Mouse (Mus musculus): ENCODE data around the gene Ube2s. TPM values are rescaled to one million over a fixed set of nuclear protein-coding genes. Genes with fewer than 3 reads are reported as not detected.
A peak's percentile ranks its signal among the peaks of the same experiment; 100 is the strongest.

Gene Ube2s
- polyA plus RNA-seq, 1 experiment from 2014 or later = 283 TPM

GRCm38 (mm10) chr7:4792278-4793212, 19.8 kb downstream of the Ube2s start, which contains the start of gene Rpl28:
Rpl28 (plus strand) TSS chr7:4792874.
- ATAC-seq (replicated peaks; ENCODE audit: insufficient number of reproducible peaks, insufficient read depth, low FRiP score, low read depth) = peak; percentile 89
- Histone ChIP-seq H3K9ac (peak within 1 kb of the TSS; percentile 95), H3K4me2 (peak within 1 kb of the TSS; percentile 75), H3K9me3 (replicated peaks) (no peaks in the 10 kb centered on the region), H3K4me3 (peak within 1 kb of the TSS; percentile 95), H3K27me3 (no peaks in the 10 kb centered on the region), H3K36me3 (peaks cover 36% of the 10 kb centered on the region), H3K4me1 (replicated peaks) (peaks cover 24% of the 10 kb centered on the region), H3K27ac (peak within 1 kb of the TSS; percentile 97)
- WGBS = 1% methylated on average over 54 of the region's 54 CpGs

GRCm38 (mm10) chr7:4789436-4789935, 22.9 kb downstream of the Ube2s start, which contains the start of gene Tmem238:
Tmem238 (minus strand) TSS chr7:4789656.
- Histone ChIP-seq H3K36me3 (peaks cover 6% of the 10 kb centered on the region), H3K4me2 (peak within 1 kb of the TSS; percentile 94), H3K4me3 (peak within 1 kb of the TSS; percentile 63), H3K9ac (peak within 1 kb of the TSS; percentile 78), H3K4me1 (replicated peaks) (peaks cover 22% of the 10 kb centered on the region), H3K27me3 (no peaks in the 10 kb centered on the region), H3K9me3 (replicated peaks) (no peaks in the 10 kb centered on the region), H3K27ac (peak within 1 kb of the TSS; percentile 57)
- ATAC-seq (replicated peaks; ENCODE audit: insufficient number of reproducible peaks, insufficient read depth, low FRiP score, low read depth) = no peak
- 8% methylated on average over 40 of the region's 40 CpGs for WGBS

GRCm38 (mm10) chr7:4788499-4789435, 23.6 kb downstream of the Ube2s start:
- ATAC-seq (replicated peaks; ENCODE audit: insufficient number of reproducible peaks, insufficient read depth, low FRiP score, low read depth) = peak; percentile 47
- peak overlapping the region; percentile 78 for H3K9ac ChIP-seq
- H3K4me1 ChIP-seq (replicated peaks) = peaks cover 16% of the 10 kb centered on the region
- H3K4me2 ChIP-seq = peak overlapping the region; percentile 94
- no peaks in the 10 kb centered on the region for H3K36me3 ChIP-seq
- H3K9me3 ChIP-seq (replicated peaks) = no peaks in the 10 kb centered on the region
- peak overlapping the region; percentile 57 for H3K27ac ChIP-seq
- peaks cover 4% of the 10 kb centered on the region; the same call in 1 of the 2 replicates for H3K27me3 ChIP-seq
- WGBS = 1% methylated on average over 64 of the region's 64 CpGs
- peak overlapping the region; percentile 63 for H3K4me3 ChIP-seq

- Histone ChIP-seq H3K9ac (no peak overlapping the region), H3K27me3 (peaks cover 37% of the 10 kb centered on the region), H3K36me3 (no peaks in the 10 kb centered on the region), H3K4me3 (no peak overlapping the region), H3K4me1 (replicated peaks) (peaks cover 6% of the 10 kb centered on the region), H3K4me2 (no peak overlapping the region), H3K9me3 (replicated peaks) (no peaks in the 10 kb centered on the region), H3K27ac (no peak overlapping the region)
- no peak for ATAC-seq (replicated peaks; ENCODE audit: insufficient number of reproducible peaks, insufficient read depth, low FRiP score, low read depth)
- WGBS = 71% methylated on average over 14 of the region's 14 CpGs
These were observed 28.6 kb downstream of the Ube2s start for GRCm38 (mm10) chr7:4783667-4784268.

- H3K4me2 ChIP-seq = no peak within 1 kb of the TSS
- H3K36me3 ChIP-seq = no peaks in the 10 kb centered on the region
- no peak within 1 kb of the TSS for H3K4me3 ChIP-seq
- 76% methylated on average over 2 of the region's 2 CpGs for WGBS
- H3K4me1 ChIP-seq (replicated peaks) = no peaks in the 10 kb centered on the region
- H3K27me3 ChIP-seq = peaks cover 47% of the 10 kb centered on the region
- no peaks in the 10 kb centered on the region for H3K9me3 ChIP-seq (replicated peaks)
- no peak for ATAC-seq (replicated peaks; ENCODE audit: insufficient number of reproducible peaks, insufficient read depth, low FRiP score, low read depth)
- H3K9ac ChIP-seq = no peak within 1 kb of the TSS
- no peak within 1 kb of the TSS for H3K27ac ChIP-seq
These were observed 29.6 kb downstream of the Ube2s start, which contains the start of the genes Il11 and Tmem190 for GRCm38 (mm10) chr7:4782759-4783158. Il11 (minus strand) TSS chr7:4782859. Tmem190 (plus strand) TSS chr7:4782937.

GRCm38 (mm10) chr7:4782130-4782529, 30.3 kb downstream of the Ube2s start:
- Histone ChIP-seq H3K4me3 (no peak overlapping the region), H3K36me3 (no peaks in the 10 kb centered on the region), H3K27ac (no peak overlapping the region), H3K9ac (no peak overlapping the region), H3K4me1 (replicated peaks) (peaks cover 4% of the 10 kb centered on the region), H3K4me2 (no peak overlapping the region), H3K27me3 (peaks cover 53% of the 10 kb centered on the region), H3K9me3 (replicated peaks) (no peaks in the 10 kb centered on the region)
- no peak for ATAC-seq (replicated peaks; ENCODE audit: insufficient number of reproducible peaks, insufficient read depth, low FRiP score, low read depth)
- WGBS = 42% methylated on average over 3 of the region's 3 CpGs

GRCm38 (mm10) chr7:4779921-4780320, 32.5 kb downstream of the Ube2s start:
- Histone ChIP-seq H3K9me3 (replicated peaks) (no peaks in the 10 kb centered on the region), H3K36me3 (no peaks in the 10 kb centered on the region), H3K4me1 (replicated peaks) (peaks cover 9% of the 10 kb centered on the region), H3K9ac (no peak overlapping the region), H3K4me2 (no peak overlapping the region), H3K27ac (no peak overlapping the region), H3K4me3 (no peak overlapping the region), H3K27me3 (peaks cover 75% of the 10 kb centered on the region)
- WGBS = 25% methylated on average over 5 of the region's 5 CpGs
- no peak for ATAC-seq (replicated peaks; ENCODE audit: insufficient number of reproducible peaks, insufficient read depth, low FRiP score, low read depth)

- Histone ChIP-seq H3K4me2 (no peak overlapping the region), H3K4me3 (no peak overlapping the region), H3K9ac (no peak overlapping the region), H3K27ac (no peak overlapping the region), H3K4me1 (replicated peaks) (peaks cover 9% of the 10 kb centered on the region), H3K36me3 (no peaks in the 10 kb centered on the region), H3K27me3 (peaks cover 78% of the 10 kb centered on the region), H3K9me3 (replicated peaks) (no peaks in the 10 kb centered on the region)
- no peak for ATAC-seq (replicated peaks; ENCODE audit: insufficient number of reproducible peaks, insufficient read depth, low FRiP score, low read depth)
- 5% methylated on average over 20 of the region's 20 CpGs for WGBS
These were observed 34.3 kb downstream of the Ube2s start for GRCm38 (mm10) chr7:4777851-4778637.

- ATAC-seq (replicated peaks; ENCODE audit: insufficient number of reproducible peaks, insufficient read depth, low FRiP score, low read depth) = peak; percentile 33
- Histone ChIP-seq H3K4me2 (peak overlapping the region; percentile 63), H3K9me3 (replicated peaks) (no peaks in the 10 kb centered on the region), H3K4me3 (peak overlapping the region; percentile 39), H3K36me3 (no peaks in the 10 kb centered on the region), H3K27ac (no peak overlapping the region), H3K9ac (peak overlapping the region; percentile 40), H3K4me1 (replicated peaks) (peaks cover 9% of the 10 kb centered on the region), H3K27me3 (peaks cover 70% of the 10 kb centered on the region)
- 1% methylated on average over 35 of the region's 56 CpGs for WGBS
These were observed 35.2 kb downstream of the Ube2s start for GRCm38 (mm10) chr7:4776861-4777830.

All from heart, embryonic 15.5 days (tissue).